21 mouse cellular contexts compared by ENCODE assay signal in genomic region chr12:29409336-29410055, GRCm38 (mm10).
A peak's percentile ranks its signal among the peaks of the same experiment; 100 is the strongest.
DNase-seq lines count a peak whose midpoint lies in the region; ATAC-seq lines count a peak whose summit lies in the region.
"Had no signal": no experiment of that assay in that cellular context is flagged by ENCODE, and none has a peak within 500 bp of the region (broad histone marks: within the 10 kb centered on the region; RNA-seq: fewer than 3 reads in every experiment).

No protein-coding gene starts in this region.

- H3K4me2 ChIP-seq in hindbrain, embryonic 14.5 days (replicated peaks): no peak overlapping the region
- no peak overlapping the region for H3K4me2 ChIP-seq in hindbrain, embryonic 12.5 days (replicated peaks)
- no peak overlapping the region for H3K4me2 ChIP-seq in midbrain, embryonic 14.5 days (ENCODE audit: low read length)
- no peak overlapping the region for H3K4me2 ChIP-seq in kidney, embryonic 14.5 days (replicated peaks; ENCODE audit: low read depth, low read length)
- H3K4me2 ChIP-seq: embryonic facial prominence, embryonic 15.5 days; forebrain, embryonic 15.5 days; heart, embryonic 13.5 days; hindbrain, embryonic 15.5 days had no signal

- H3K9ac ChIP-seq in hindbrain, embryonic 14.5 days: no peak overlapping the region
- no peak overlapping the region for H3K9ac ChIP-seq in hindbrain, embryonic 12.5 days
- H3K9ac ChIP-seq in midbrain, embryonic 14.5 days (replicated peaks; ENCODE audit: low read length): no peak overlapping the region
- no peak overlapping the region for H3K9ac ChIP-seq in kidney, embryonic 14.5 days (ENCODE audit: low read depth, low read length)
- H3K9ac ChIP-seq: embryonic facial prominence, embryonic 15.5 days; forebrain, embryonic 15.5 days; heart, embryonic 13.5 days; hindbrain, embryonic 15.5 days had no signal

- H3K4me1 ChIP-seq in hindbrain, embryonic 14.5 days (replicated peaks; ENCODE audit: control insufficient read depth, insufficient read depth, low read length): no peaks in the 10 kb centered on the region
- H3K4me1 ChIP-seq in hindbrain, embryonic 12.5 days: 0 out of 2 replicates have a peak, but pooled peaks cover 3% of the 10 kb centered on the region
- no peaks in the 10 kb centered on the region for H3K4me1 ChIP-seq in midbrain, embryonic 14.5 days (ENCODE audit: control insufficient read depth, insufficient read depth, low read length)
- no peaks in the 10 kb centered on the region for H3K4me1 ChIP-seq in midbrain, embryonic 10.5 days
- H3K4me1 ChIP-seq in kidney, embryonic 14.5 days (ENCODE audit: control insufficient read depth, insufficient read depth, low read length): no peaks in the 10 kb centered on the region
- H3K4me1 ChIP-seq: embryonic facial prominence, embryonic 15.5 days; forebrain, embryonic 15.5 days; hindbrain, embryonic 15.5 days had no signal

- H3K9me3 ChIP-seq in hindbrain, embryonic 14.5 days (ENCODE audit: control insufficient read depth, low read length): no peaks in the 10 kb centered on the region
- H3K9me3 ChIP-seq in hindbrain, embryonic 12.5 days (replicated peaks): no peaks in the 10 kb centered on the region
- H3K9me3 ChIP-seq in midbrain, embryonic 14.5 days (ENCODE audit: control insufficient read depth, low read length): no peaks in the 10 kb centered on the region
- H3K9me3 ChIP-seq in midbrain, embryonic 10.5 days (replicated peaks): no peaks in the 10 kb centered on the region
- no peaks in the 10 kb centered on the region for H3K9me3 ChIP-seq in kidney, embryonic 14.5 days (ENCODE audit: control insufficient read depth, low read length)
- H3K9me3 ChIP-seq: embryonic facial prominence, embryonic 15.5 days; forebrain, embryonic 15.5 days; heart, embryonic 13.5 days; hindbrain, embryonic 15.5 days had no signal

- WGBS in hindbrain, embryonic 14.5 days: 85% methylated on average over 8 of the region's 8 CpGs
- WGBS in hindbrain, embryonic 12.5 days: 89% methylated on average over 8 of the region's 8 CpGs
- WGBS in midbrain, embryonic 14.5 days: 91% methylated on average over 8 of the region's 8 CpGs
- 88% methylated on average over 8 of the region's 8 CpGs for WGBS in midbrain, embryonic 10.5 days
- 82% methylated on average over 8 of the region's 8 CpGs for WGBS in kidney, embryonic 14.5 days

- no peak overlapping the region for H3K4me3 ChIP-seq in hindbrain, embryonic 14.5 days (replicated peaks; ENCODE audit: low read length)
- H3K4me3 ChIP-seq in hindbrain, embryonic 12.5 days: no peak overlapping the region
- no peak overlapping the region for H3K4me3 ChIP-seq in midbrain, embryonic 14.5 days (replicated peaks; ENCODE audit: low read depth, low read length)
- no peak overlapping the region for H3K4me3 ChIP-seq in midbrain, embryonic 10.5 days
- no peak overlapping the region for H3K4me3 ChIP-seq in kidney, embryonic 14.5 days (ENCODE audit: low read length)
- H3K4me3 ChIP-seq: embryonic facial prominence, embryonic 15.5 days; erythroblast, embryonic 14.5 days; forebrain, embryonic 15.5 days; heart, embryonic 13.5 days; hindbrain, embryonic 15.5 days had no signal

- H3K36me3 ChIP-seq in hindbrain, embryonic 14.5 days (replicated peaks; ENCODE audit: control insufficient read depth, insufficient read depth): no peaks in the 10 kb centered on the region
- H3K36me3 ChIP-seq in hindbrain, embryonic 12.5 days: no peaks in the 10 kb centered on the region
- no peaks in the 10 kb centered on the region for H3K36me3 ChIP-seq in midbrain, embryonic 14.5 days (ENCODE audit: control insufficient read depth, insufficient read depth, low read length)
- no peaks in the 10 kb centered on the region for H3K36me3 ChIP-seq in midbrain, embryonic 10.5 days
- H3K36me3 ChIP-seq in kidney, embryonic 14.5 days (ENCODE audit: control insufficient read depth, insufficient read depth, low read length): no peaks in the 10 kb centered on the region
- H3K36me3 ChIP-seq: embryonic facial prominence, embryonic 15.5 days; forebrain, embryonic 15.5 days; G1E; heart, embryonic 13.5 days; hindbrain, embryonic 15.5 days had no signal

- peak; percentile 14; the same call in 1 of the 2 replicates for ATAC-seq in hindbrain, embryonic 14.5 days (ENCODE audit: low FRiP score)
- ATAC-seq in hindbrain, embryonic 12.5 days (ENCODE audit: low FRiP score): no peak
- ATAC-seq in midbrain, embryonic 14.5 days (ENCODE audit: low FRiP score, low TSS enrichment): no peak
- no peak for ATAC-seq in kidney, embryonic 14.5 days (ENCODE audit: low FRiP score, low TSS enrichment)
- ATAC-seq: CD4-positive, CD25-positive, alpha-beta regulatory T cell, adult 4 months; forebrain, embryonic 15.5 days had no signal

- no peak overlapping the region for H3K27ac ChIP-seq in hindbrain, embryonic 14.5 days
- H3K27ac ChIP-seq in hindbrain, embryonic 12.5 days: no peak overlapping the region
- 0 out of 2 replicates have a peak overlapping the region, but pooled peaks have one; percentile 8 for H3K27ac ChIP-seq in midbrain, embryonic 14.5 days (replicated peaks; ENCODE audit: low read depth, low read length)
- H3K27ac ChIP-seq in midbrain, embryonic 10.5 days (replicated peaks): no peak overlapping the region
- no peak overlapping the region for H3K27ac ChIP-seq in kidney, embryonic 14.5 days (ENCODE audit: low read depth, low read length)
- H3K27ac ChIP-seq: embryonic facial prominence, embryonic 15.5 days; forebrain, embryonic 15.5 days; heart, embryonic 13.5 days had no signal

- DNase-seq in cerebellum, postnatal 10 days: peak; percentile 60 to 62
- DNase-seq in cerebellum, adult 11 months: no peak
- DNase-seq in hindbrain, embryonic 14.5 days (ENCODE audit: low spot score): no peak
- no peak for DNase-seq in midbrain, embryonic 14.5 days
- no peak for DNase-seq in midbrain, embryonic 10.5 days (ENCODE audit: low spot score)
- DNase-seq in gonadal fat pad, adult 2 months (ENCODE audit: low read depth): peak; percentile 9
- DNase-seq: adrenal gland, adult 8-10 months; adrenal gland, postnatal 36 days; B cell, adult 2 months; cerebellum, adult 11-12 months; cerebellum, adult 9-10 months; heart, postnatal 36 days had no signal

- H3K27me3 ChIP-seq in hindbrain, embryonic 14.5 days (ENCODE audit: control insufficient read depth, insufficient read depth, low read length): no peaks in the 10 kb centered on the region
- no peaks in the 10 kb centered on the region for H3K27me3 ChIP-seq in hindbrain, embryonic 12.5 days
- H3K27me3 ChIP-seq in midbrain, embryonic 14.5 days (ENCODE audit: control insufficient read depth, insufficient read depth, low read length): no peaks in the 10 kb centered on the region
- no peaks in the 10 kb centered on the region for H3K27me3 ChIP-seq in midbrain, embryonic 10.5 days (ENCODE audit: low read depth, poor library complexity, severe bottlenecking)
- no peaks in the 10 kb centered on the region for H3K27me3 ChIP-seq in kidney, embryonic 14.5 days (ENCODE audit: control insufficient read depth, insufficient read depth, low read length)
- H3K27me3 ChIP-seq: embryonic facial prominence, embryonic 15.5 days; forebrain, embryonic 15.5 days; heart, embryonic 13.5 days; hindbrain, embryonic 15.5 days had no signal

Comparison
In these comparisons a context has a peak if more than half of its experiments do, and no peak if none do; other contexts are left out.
1. DNase-seq: peak in cerebellum, postnatal 10 days (2 of 2) and gonadal fat pad, adult 2 months (single experiment); none in cerebellum, adult 11 months (single experiment), hindbrain, embryonic 14.5 days (single experiment), midbrain, embryonic 14.5 days (single experiment) and midbrain, embryonic 10.5 days (single experiment).